Mouse (Mus musculus): ENCODE data around the gene Acat1. TPM values are rescaled to one million over a fixed set of nuclear protein-coding genes. Genes with fewer than 3 reads are reported as not detected.

The Acat1 gene
- polyA plus RNA-seq (2012; rRNA removed), result 27.9 and 32.8 TPM in 2 replicates

GRCm38 (mm10) chr9:53609968-53610781, at the start of gene Acat1:
Gene Acat1 (minus strand): TSS chr9:53610382.
- WGBS, result 1% methylated on average over 52 of the region's 52 CpGs
- DNase-seq (ENCODE audit: low read depth, low spot score), result peak; percentile 59

DNA sequence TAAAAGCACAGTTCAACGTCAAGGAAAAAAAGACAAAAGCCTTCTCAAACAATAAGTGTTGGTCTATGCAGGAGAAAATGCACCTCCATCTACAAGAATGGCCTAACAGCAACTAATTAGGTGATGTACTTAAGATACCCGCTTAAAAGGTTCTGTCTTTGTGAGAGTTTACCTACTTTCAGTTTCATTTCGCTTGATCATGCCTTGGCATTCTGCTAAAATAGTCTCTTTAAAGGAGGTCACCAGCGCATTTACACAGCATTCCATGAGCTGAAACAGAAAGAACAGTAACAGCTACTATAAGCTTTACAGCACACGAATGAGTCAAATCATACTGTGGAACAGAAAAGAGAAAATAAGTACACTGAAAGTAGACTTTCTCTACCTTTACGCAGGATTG, 24.6 kb upstream of the Acat1 start:
- no peak for DNase-seq (ENCODE audit: low read depth, low spot score)
- 89% methylated on average over 6 of the region's 6 CpGs for WGBS

DNA sequence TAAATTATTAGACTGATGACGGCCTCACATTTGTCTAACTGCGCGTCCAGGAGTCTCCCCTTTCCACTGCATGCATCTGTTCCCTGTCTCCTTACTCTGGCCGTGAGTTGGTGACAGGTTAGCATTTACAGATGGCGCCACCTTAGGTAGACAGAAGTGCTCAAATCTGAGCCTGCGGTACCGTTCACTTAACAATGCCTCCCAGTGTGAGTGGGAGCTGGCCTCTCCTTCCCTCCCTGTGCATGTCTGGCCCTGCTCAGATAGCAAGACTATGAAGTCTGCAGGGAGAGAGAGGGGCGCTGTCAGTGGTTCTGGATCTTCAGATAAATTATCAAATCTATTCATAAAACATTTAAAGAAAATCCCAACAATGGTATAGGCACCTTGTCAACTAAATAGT, 5.1 kb upstream of the Acat1 start:
- 77% methylated on average over 8 of the region's 8 CpGs for WGBS
- no peak for DNase-seq (ENCODE audit: low read depth, low spot score)

DNA sequence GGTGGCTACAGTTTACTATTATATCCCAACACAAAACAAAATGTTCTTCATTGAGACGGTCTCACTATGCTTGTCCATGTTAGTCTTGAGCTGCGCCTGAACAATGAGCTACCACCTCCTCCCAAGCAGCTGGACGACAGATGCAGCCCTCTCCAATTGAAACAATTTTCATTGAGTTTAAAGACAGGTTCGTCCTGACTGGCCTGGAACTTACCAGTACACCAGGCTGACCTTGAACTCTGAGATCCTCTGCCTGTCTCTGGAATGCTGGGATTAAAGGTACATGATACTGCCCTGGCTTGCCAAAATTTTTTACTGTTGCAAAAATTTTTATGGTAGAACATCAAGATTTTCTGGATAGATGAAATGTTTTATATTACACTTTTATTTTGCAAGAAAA, 4.1 kb upstream of the Acat1 start:
- no peak for DNase-seq (ENCODE audit: low read depth, low spot score)
- 74% methylated on average over 4 of the region's 4 CpGs for WGBS

- peak; percentile 14 for DNase-seq (ENCODE audit: low read depth, low spot score)
- WGBS, result 13% methylated on average over 12 of the region's 12 CpGs
These were observed 745 bp downstream of the Acat1 start for GRCm38 (mm10) chr9:53609306-53609967.

DNA sequence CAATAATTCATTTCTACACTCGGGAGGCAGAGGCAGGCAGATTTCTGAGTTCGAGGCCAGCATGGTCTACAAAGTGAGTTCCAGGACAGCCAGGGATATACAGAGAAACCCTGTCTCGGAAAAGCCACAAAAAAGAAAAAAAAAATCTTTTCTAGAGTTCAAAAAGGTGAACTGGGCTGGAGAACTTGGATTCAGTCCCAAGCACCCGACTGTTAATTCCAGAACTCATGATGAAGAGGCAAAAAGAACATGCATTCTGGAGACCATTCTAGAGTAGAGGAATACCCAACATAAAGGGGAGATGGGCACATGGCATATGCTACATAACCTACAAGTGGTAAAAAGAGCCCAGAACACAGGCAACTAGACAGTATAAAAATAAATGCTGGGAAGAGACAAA, 2.4 kb downstream of the Acat1 start:
- WGBS, result 92% methylated on average over 4 of the region's 4 CpGs
- no peak for DNase-seq (ENCODE audit: low read depth, low spot score)

- DNase-seq (ENCODE audit: low read depth, low spot score), result no peak
- WGBS, result 92% methylated on average over 3 of the region's 3 CpGs
These were observed 3.0 kb downstream of the Acat1 start for GRCm38 (mm10) chr9:53607192-53607591.

DNA sequence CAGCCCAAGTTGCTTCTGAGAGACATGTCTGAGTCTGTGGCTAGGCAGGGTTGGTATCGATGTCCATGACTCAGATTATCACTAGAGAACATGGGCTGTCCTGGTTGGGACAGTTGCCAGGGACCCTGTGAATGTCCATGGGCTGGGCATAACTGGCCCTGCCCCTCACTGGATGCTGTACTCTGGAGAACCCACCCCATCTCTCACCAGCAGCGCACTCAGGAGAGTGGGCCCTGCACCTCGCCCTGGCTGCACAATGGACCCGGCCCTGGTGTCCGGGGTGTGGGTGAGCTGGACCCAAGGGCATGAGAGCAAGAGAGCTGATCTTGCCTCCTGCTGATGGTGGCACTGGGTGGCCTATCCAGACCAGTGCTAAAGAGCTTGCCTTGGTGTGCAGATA, 5.2 kb downstream of the Acat1 start:
- no peak for DNase-seq (ENCODE audit: low read depth, low spot score)
- WGBS, result 89% methylated on average over 5 of the region's 5 CpGs

DNA sequence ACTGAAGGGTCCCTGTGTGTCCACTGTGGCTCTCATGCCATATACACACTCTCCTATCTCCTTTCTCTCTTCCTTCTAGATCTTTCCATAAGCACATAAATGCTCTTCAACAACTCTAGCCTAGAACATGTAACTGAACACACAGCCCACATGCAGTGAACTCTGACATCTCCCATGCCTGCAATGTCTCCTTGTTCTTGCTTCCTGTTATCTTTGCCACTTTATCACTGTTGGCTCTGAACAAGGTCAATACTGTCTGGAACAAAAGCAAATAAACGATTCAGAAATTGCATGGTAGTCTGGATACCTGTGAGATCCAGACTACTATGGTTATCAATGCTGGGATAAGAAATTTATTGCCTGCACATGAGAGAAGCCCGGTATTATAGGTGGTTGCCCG, 6.3 kb downstream of the Acat1 start:
- WGBS, result 26% methylated on average over 3 of the region's 3 CpGs
- DNase-seq (ENCODE audit: low read depth, low spot score), result peak; percentile 36

DNA sequence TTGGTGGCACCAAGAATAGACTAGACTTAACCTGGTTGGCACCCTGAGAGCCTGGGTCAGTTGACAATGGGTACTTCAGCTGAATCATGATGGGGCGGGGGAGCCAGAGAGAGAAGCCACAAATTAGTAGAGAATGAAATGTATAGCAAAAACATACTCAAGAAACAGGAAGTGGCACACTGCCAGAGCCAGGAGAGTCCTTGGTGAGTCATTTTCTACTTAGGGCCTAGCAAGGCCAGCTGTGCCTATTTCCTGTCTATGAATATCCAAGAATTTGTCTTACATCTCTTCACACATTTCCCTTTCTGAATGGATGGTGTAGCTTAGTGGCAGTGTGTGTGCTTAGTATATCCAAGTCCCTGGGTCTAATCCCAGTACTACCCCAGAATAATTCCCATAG, 6.8 kb downstream of the Acat1 start:
- peak; percentile 57 for DNase-seq (ENCODE audit: low read depth, low spot score)
- 73% methylated on average over 1 of the region's 1 CpGs for WGBS

DNA sequence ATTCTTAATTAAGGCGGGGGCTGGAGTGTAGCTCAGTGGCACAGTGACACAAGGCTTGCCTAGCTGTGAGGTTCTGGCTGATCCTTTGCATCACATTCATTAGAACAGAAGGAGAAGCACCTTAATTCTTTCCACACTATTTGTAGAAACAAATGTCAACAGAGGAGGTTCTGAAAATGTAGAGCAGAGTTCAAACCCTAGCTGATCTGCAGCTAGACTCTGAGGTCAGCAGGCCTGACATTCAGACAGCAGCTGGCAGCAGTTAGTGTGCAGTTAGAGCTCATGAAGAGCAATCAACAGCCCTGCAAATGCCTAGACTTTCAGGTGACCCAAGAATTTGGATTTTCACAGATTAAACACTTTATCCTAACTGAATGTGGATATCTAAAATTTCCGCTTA, 8.6 kb downstream of the Acat1 start:
- WGBS, result 78% methylated on average over 2 of the region's 2 CpGs

GRCm38 (mm10) chr9:53598631-53599030, 11.6 kb downstream of the Acat1 start:
- DNase-seq (ENCODE audit: low read depth, low spot score), result no peak
- WGBS, result 85% methylated on average over 6 of the region's 6 CpGs

More for the DNA sequence above, 8.6 kb downstream of the Acat1 start:
- no peak for DNase-seq (ENCODE audit: low read depth, low spot score)

DNA sequence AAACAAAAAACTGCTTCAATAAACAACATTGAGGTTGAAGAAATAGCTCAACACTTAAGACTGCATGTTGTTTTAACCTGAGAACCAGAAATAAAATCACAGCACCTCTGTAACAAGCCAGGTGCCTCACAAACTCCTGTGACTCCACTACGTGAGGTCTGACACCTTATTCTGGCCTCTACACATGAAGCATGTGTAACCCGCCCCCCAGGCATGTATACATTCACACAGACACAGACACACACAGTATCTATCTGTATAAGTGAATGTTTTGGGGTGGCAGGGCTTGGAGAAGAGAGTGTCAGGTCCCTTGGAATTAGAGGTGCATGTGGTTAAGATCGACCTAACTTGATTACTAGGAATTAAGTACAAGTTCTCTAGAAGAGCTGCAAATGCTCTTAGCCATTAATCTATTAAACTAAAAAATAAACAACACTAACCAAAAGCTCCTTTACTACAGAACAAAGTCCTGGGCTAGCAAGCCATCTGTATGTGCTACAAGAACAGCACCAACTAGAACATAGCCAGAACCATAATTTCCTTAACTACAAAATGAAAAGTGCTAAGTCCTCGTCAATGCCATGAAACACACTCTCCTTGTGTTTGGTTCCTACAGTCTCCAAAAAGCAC, 13.1 kb downstream of the Acat1 start:
- 90% methylated on average over 4 of the region's 4 CpGs for WGBS
- no peak for DNase-seq (ENCODE audit: low read depth, low spot score)

- no peak for DNase-seq (ENCODE audit: low read depth, low spot score)
These were observed 15.4 kb downstream of the Acat1 start for GRCm38 (mm10) chr9:53594764-53595163.

DNA sequence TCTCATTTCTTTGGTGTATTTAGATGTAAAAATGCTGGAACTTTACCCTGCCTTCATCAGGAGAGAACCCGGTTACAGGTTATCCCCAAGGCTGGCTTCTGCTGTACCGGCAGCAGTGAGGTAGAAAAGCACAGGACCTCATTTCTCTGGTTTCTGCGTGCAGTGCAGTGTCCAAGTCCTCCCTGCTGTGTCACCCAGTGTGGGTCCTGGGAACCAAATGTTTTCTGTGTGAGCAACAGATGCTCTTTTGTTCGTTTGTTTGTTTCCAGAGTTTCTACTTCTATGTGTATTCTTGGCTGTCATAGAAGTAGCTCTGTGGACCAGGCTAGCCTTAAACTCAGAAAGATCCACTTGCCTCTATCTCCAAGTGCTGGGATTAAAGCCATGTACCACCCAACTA, 28.3 kb downstream of the Acat1 start:
- WGBS, result 91% methylated on average over 4 of the region's 4 CpGs
- no peak for DNase-seq (ENCODE audit: low read depth, low spot score)

More at GRCm38 (mm10) chr9:53594764-53595163, 15.4 kb downstream of the Acat1 start:
- 8% methylated on average over 3 of the region's 3 CpGs for WGBS

DNA sequence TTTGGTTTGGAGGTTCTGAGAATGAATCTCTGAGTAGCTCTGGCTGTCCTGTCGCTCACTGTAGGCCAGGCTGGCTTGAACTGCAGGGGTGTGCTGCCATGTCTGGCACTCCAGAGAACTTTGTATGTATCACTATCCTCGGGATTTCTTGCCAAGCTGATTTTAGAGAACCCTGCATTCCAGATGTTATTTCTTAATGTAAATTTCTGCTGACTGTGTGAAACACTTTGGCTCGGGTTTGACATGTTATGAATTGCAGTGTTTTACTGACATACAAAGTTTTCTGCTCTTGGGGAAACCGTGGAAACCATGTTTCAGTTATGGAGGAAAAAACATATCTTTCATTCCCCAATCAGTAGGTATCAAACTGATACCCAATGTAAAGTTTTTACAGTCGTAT, 34.5 kb downstream of the Acat1 start:
- WGBS, result 76% methylated on average over 5 of the region's 5 CpGs
- no peak for DNase-seq (ENCODE audit: low read depth, low spot score)

DNA sequence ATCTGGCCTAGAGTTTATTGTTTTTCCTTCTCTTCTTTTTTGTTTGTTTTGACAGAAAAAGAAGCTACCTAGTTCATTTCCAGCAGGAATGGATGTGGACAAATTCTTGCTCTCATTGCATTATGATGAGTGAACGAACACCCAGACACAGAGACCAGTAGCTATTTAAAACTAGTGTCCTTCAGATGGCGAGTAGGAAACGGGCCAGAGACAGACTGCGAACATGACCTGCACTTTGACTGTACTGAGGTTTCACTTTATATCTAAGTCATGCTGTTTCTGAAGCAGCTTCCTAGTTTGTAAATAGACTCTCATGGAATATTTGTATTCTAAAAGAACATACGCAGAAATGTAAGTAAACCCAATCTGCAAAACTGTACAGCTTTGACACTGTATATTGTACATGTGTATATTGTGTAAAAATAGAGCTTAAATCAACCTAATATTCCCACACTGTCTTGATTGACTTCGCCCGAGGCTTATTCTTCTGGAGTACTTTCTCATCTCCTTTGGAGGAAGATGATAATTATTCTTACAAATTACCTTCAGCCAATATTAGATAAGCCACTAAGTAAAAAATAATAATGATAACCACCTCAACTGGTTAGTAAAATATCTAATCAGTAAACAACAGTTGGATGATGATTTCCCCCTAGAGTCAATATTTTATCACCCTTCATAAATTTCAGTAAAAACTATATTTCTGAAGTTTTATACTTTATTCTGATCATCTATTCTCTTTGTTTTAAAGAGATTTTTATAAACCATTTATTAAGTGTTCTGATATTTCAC, 37.5 kb downstream of the Acat1 start:
- 89% methylated on average over 7 of the region's 7 CpGs for WGBS
- no peak for DNase-seq (ENCODE audit: low read depth, low spot score)

- WGBS, result 83% methylated on average over 6 of the region's 6 CpGs
- DNase-seq (ENCODE audit: low read depth, low spot score), result no peak
These were observed 39.5 kb downstream of the Acat1 start for GRCm38 (mm10) chr9:53570662-53571061.

DNA sequence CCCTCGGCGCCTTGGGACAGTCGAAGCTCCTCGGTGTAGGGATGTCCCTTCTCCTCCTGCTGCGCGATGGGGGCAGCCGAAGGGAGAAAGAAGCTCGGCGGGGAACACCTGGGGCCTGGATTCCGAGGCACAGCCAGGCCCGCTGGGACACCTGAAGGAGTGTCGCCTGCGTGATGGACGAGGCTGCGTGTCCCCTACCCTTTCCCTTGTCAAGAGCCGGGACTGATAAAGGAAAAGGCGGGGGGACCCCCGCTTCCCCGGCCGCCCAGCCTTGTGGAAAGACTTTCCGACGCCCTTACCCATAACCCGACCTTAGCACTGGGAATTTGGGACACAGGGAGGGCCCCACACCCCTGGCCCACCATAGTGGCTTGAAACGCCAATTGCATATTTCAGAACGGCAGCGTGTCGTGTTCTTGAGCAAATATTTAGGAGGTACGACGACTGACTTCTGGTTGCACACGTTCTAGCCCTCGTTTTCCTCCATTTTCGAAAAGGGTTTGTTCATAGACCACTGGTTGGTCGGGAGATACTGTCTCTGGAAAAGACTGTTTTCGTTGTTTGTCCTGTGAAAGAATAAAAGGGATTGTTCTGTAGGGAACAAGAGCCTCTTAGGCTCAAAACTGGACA, 72.7 kb downstream of the Acat1 start:
- WGBS, result under 1% methylated on average over 34 of the region's 34 CpGs
- no peak for DNase-seq (ENCODE audit: low read depth, low spot score)

Data from large intestine, adult 2 months (tissue).